Mouse (Mus musculus) B cell, adult 2 months (primary cell): Measurements from ENCODE around the gene Mlkl.
"Not testable (repeated sequence)": the region's sequence is repeated elsewhere in the genome, so short reads cannot be mapped to it uniquely, and the experiment has no call there.

ENCODE experiments used
- DNase-seq, 2 experiments: peaks; one replicate each; pipeline ENCODE4 v3.0.0; 2022

Gene Mlkl

GRCm38 (mm10) chr8:111337890-111338347 is at the start of gene Mlkl:
TSS of gene Mlkl (minus strand) at chr8:111338177.
- peak; percentile 42 to 46 for DNase-seq

- DNase-seq = no peak
Observed at GRCm38 (mm10) chr8:111385915-111386314, 47.9 kb upstream of the Mlkl start.

- no peak for DNase-seq
Observed at GRCm38 (mm10) chr8:111384628-111385027, 46.7 kb upstream of the Mlkl start.

GRCm38 (mm10) chr8:111375192-111375591 is 37.2 kb upstream of the Mlkl start:
- DNase-seq = no peak

- DNase-seq = no peak
Observed at GRCm38 (mm10) chr8:111369711-111370110, 31.7 kb upstream of the Mlkl start.

- no peak for DNase-seq
Observed at GRCm38 (mm10) chr8:111367350-111367749, 29.4 kb upstream of the Mlkl start.

GRCm38 (mm10) chr8:111366610-111367234 is 28.7 kb upstream of the Mlkl start:
- DNase-seq = no peak

GRCm38 (mm10) chr8:111363489-111363888 is 25.5 kb upstream of the Mlkl start:
- no peak for DNase-seq

- DNase-seq = no peak
Observed at GRCm38 (mm10) chr8:111360579-111361209, 22.7 kb upstream of the Mlkl start.

- no peak for DNase-seq
Observed at GRCm38 (mm10) chr8:111359936-111360335, 22.0 kb upstream of the Mlkl start.

- no peak for DNase-seq
Observed at GRCm38 (mm10) chr8:111358905-111359304, 20.9 kb upstream of the Mlkl start.

- no peak for DNase-seq
Observed at GRCm38 (mm10) chr8:111357433-111357832, 19.5 kb upstream of the Mlkl start.

GRCm38 (mm10) chr8:111353497-111353896 is 15.5 kb upstream of the Mlkl start:
- no peak for DNase-seq

- no peak for DNase-seq
Observed at GRCm38 (mm10) chr8:111352289-111352688, 14.3 kb upstream of the Mlkl start.

- DNase-seq = no peak
Observed at GRCm38 (mm10) chr8:111350577-111350976, 12.6 kb upstream of the Mlkl start.

- peak; percentile 80 to 83 for DNase-seq
Observed at GRCm38 (mm10) chr8:111343225-111343624, 5.2 kb upstream of the Mlkl start.

GRCm38 (mm10) chr8:111340186-111340585 is 2.2 kb upstream of the Mlkl start:
- no peak for DNase-seq

GRCm38 (mm10) chr8:111338370-111339208 is 612 bp upstream of the Mlkl start:
- peak; percentile 24 to 29 for DNase-seq

GRCm38 (mm10) chr8:111337311-111337889 is 577 bp downstream of the Mlkl start:
- DNase-seq = peak in 1 of 2 experiments; percentile 5

- DNase-seq = no peak
Observed at GRCm38 (mm10) chr8:111336692-111337091, 1.3 kb downstream of the Mlkl start.

GRCm38 (mm10) chr8:111325222-111325790 is 12.7 kb downstream of the Mlkl start:
- no peak for DNase-seq

- no peak for DNase-seq
Observed at GRCm38 (mm10) chr8:111314729-111315128, 23.2 kb downstream of the Mlkl start.

- not testable (repeated sequence) for DNase-seq
Observed at GRCm38 (mm10) chr8:111313961-111314360, 24.0 kb downstream of the Mlkl start.
